Mouse (Mus musculus): ENCODE results near the gene Nt5c2. TPM values are rescaled to one million over a fixed set of nuclear protein-coding genes. Genes with fewer than 3 reads are reported as not detected.

Gene Nt5c2
- polyA plus RNA-seq, 1 experiment from 2014 or later = 142 TPM

- no peaks in the 10 kb centered on the region for H3K36me3 ChIP-seq (ENCODE audit: control insufficient read depth, insufficient read depth)
- peak overlapping the region; percentile 37 for H3K27ac ChIP-seq (ENCODE audit: low read length)
- H3K4me2 ChIP-seq (ENCODE audit: low read depth, low read length) = peak overlapping the region; percentile 11
- H3K4me3 ChIP-seq (ENCODE audit: low read length) = no peak overlapping the region
- H3K9ac ChIP-seq (ENCODE audit: low read length) = no peak overlapping the region
- H3K27me3 ChIP-seq (ENCODE audit: control insufficient read depth, insufficient read depth, low read length) = no peaks in the 10 kb centered on the region
- 38% methylated on average over 14 of the region's 14 CpGs for WGBS
- H3K4me1 ChIP-seq (ENCODE audit: control insufficient read depth, insufficient read depth, low read length) = peaks cover 20% of the 10 kb centered on the region
- ATAC-seq (replicated peaks; ENCODE audit: extremely low read depth, insufficient read depth, low FRiP score) = 0 out of 2 replicates have a peak, but pooled peaks have one; percentile 30
- H3K9me3 ChIP-seq (replicated peaks; ENCODE audit: control insufficient read depth, low read length) = no peaks in the 10 kb centered on the region
Observed at GRCm38 (mm10) chr19:46848381-46849268, 166.3 kb downstream of the Nt5c2 start.

GRCm38 (mm10) chr19:46846459-46846858 lies 168.5 kb downstream of the Nt5c2 start:
- no peak overlapping the region for H3K27ac ChIP-seq (ENCODE audit: low read length)
- WGBS = 47% methylated on average over 5 of the region's 5 CpGs
- H3K9me3 ChIP-seq (replicated peaks; ENCODE audit: control insufficient read depth, low read length) = no peaks in the 10 kb centered on the region
- H3K4me1 ChIP-seq (ENCODE audit: control insufficient read depth, insufficient read depth, low read length) = peaks cover 24% of the 10 kb centered on the region
- ATAC-seq (replicated peaks; ENCODE audit: extremely low read depth, insufficient read depth, low FRiP score) = no peak
- no peak overlapping the region for H3K4me2 ChIP-seq (ENCODE audit: low read depth, low read length)
- H3K9ac ChIP-seq (ENCODE audit: low read length) = no peak overlapping the region
- H3K4me3 ChIP-seq (ENCODE audit: low read length) = no peak overlapping the region
- H3K27me3 ChIP-seq (ENCODE audit: control insufficient read depth, insufficient read depth, low read length) = no peaks in the 10 kb centered on the region
- no peaks in the 10 kb centered on the region for H3K36me3 ChIP-seq (ENCODE audit: control insufficient read depth, insufficient read depth)

GRCm38 (mm10) chr19:46846056-46846455 lies 168.9 kb downstream of the Nt5c2 start:
- no peak for ATAC-seq (replicated peaks; ENCODE audit: extremely low read depth, insufficient read depth, low FRiP score)
- Histone ChIP-seq H3K27ac (ENCODE audit: low read length) (no peak overlapping the region), H3K9ac (ENCODE audit: low read length) (no peak overlapping the region), H3K4me1 (ENCODE audit: control insufficient read depth, insufficient read depth, low read length) (peaks cover 24% of the 10 kb centered on the region), H3K36me3 (ENCODE audit: control insufficient read depth, insufficient read depth) (no peaks in the 10 kb centered on the region), H3K4me3 (ENCODE audit: low read length) (no peak overlapping the region), H3K27me3 (ENCODE audit: control insufficient read depth, insufficient read depth, low read length) (no peaks in the 10 kb centered on the region), H3K4me2 (ENCODE audit: low read depth, low read length) (no peak overlapping the region), H3K9me3 (replicated peaks; ENCODE audit: control insufficient read depth, low read length) (no peaks in the 10 kb centered on the region)
- 82% methylated on average over 7 of the region's 7 CpGs for WGBS

GRCm38 (mm10) chr19:46843030-46843429 lies 171.9 kb downstream of the Nt5c2 start:
- H3K27me3 ChIP-seq (ENCODE audit: control insufficient read depth, insufficient read depth, low read length) = no peaks in the 10 kb centered on the region
- 18% methylated on average over 2 of the region's 2 CpGs for WGBS
- H3K27ac ChIP-seq (ENCODE audit: low read length) = no peak overlapping the region
- H3K9ac ChIP-seq (ENCODE audit: low read length) = no peak overlapping the region
- no peak overlapping the region for H3K4me3 ChIP-seq (ENCODE audit: low read length)
- H3K4me2 ChIP-seq (ENCODE audit: low read depth, low read length) = no peak overlapping the region
- no peak for ATAC-seq (replicated peaks; ENCODE audit: extremely low read depth, insufficient read depth, low FRiP score)
- no peaks in the 10 kb centered on the region for H3K9me3 ChIP-seq (replicated peaks; ENCODE audit: control insufficient read depth, low read length)
- H3K36me3 ChIP-seq (ENCODE audit: control insufficient read depth, insufficient read depth) = no peaks in the 10 kb centered on the region
- peaks cover 12% of the 10 kb centered on the region for H3K4me1 ChIP-seq (ENCODE audit: control insufficient read depth, insufficient read depth, low read length)

GRCm38 (mm10) chr19:46841016-46841415 lies 173.9 kb downstream of the Nt5c2 start:
- no peak overlapping the region for H3K9ac ChIP-seq (ENCODE audit: low read length)
- no peak for ATAC-seq (replicated peaks; ENCODE audit: extremely low read depth, insufficient read depth, low FRiP score)
- H3K27me3 ChIP-seq (ENCODE audit: control insufficient read depth, insufficient read depth, low read length) = no peaks in the 10 kb centered on the region
- WGBS = 80% methylated on average over 4 of the region's 4 CpGs
- no peaks in the 10 kb centered on the region for H3K36me3 ChIP-seq (ENCODE audit: control insufficient read depth, insufficient read depth)
- H3K27ac ChIP-seq (ENCODE audit: low read length) = no peak overlapping the region
- H3K4me3 ChIP-seq (ENCODE audit: low read length) = no peak overlapping the region
- H3K4me1 ChIP-seq (ENCODE audit: control insufficient read depth, insufficient read depth, low read length) = peaks cover 8% of the 10 kb centered on the region
- H3K9me3 ChIP-seq (replicated peaks; ENCODE audit: control insufficient read depth, low read length) = no peaks in the 10 kb centered on the region
- no peak overlapping the region for H3K4me2 ChIP-seq (ENCODE audit: low read depth, low read length)

- H3K36me3 ChIP-seq (ENCODE audit: control insufficient read depth, insufficient read depth) = no peaks in the 10 kb centered on the region
- ATAC-seq (replicated peaks; ENCODE audit: extremely low read depth, insufficient read depth, low FRiP score) = no peak
- H3K27me3 ChIP-seq (ENCODE audit: control insufficient read depth, insufficient read depth, low read length) = no peaks in the 10 kb centered on the region
- no peak overlapping the region for H3K27ac ChIP-seq (ENCODE audit: low read length)
- H3K4me1 ChIP-seq (ENCODE audit: control insufficient read depth, insufficient read depth, low read length) = no peaks in the 10 kb centered on the region
- H3K9ac ChIP-seq (ENCODE audit: low read length) = no peak overlapping the region
- no peak overlapping the region for H3K4me2 ChIP-seq (ENCODE audit: low read depth, low read length)
- H3K9me3 ChIP-seq (replicated peaks; ENCODE audit: control insufficient read depth, low read length) = no peaks in the 10 kb centered on the region
- 79% methylated on average over 11 of the region's 11 CpGs for WGBS
- no peak overlapping the region for H3K4me3 ChIP-seq (ENCODE audit: low read length)
Observed at GRCm38 (mm10) chr19:46837290-46838079, 177.5 kb downstream of the Nt5c2 start.

GRCm38 (mm10) chr19:46836085-46836484 lies 178.9 kb downstream of the Nt5c2 start:
- Histone ChIP-seq H3K36me3 (ENCODE audit: control insufficient read depth, insufficient read depth) (no peaks in the 10 kb centered on the region), H3K27ac (ENCODE audit: low read length) (no peak overlapping the region), H3K9me3 (replicated peaks; ENCODE audit: control insufficient read depth, low read length) (no peaks in the 10 kb centered on the region), H3K4me1 (ENCODE audit: control insufficient read depth, insufficient read depth, low read length) (0 out of 2 replicates have a peak, but pooled peaks cover 3% of the 10 kb centered on the region), H3K9ac (ENCODE audit: low read length) (no peak overlapping the region), H3K4me3 (ENCODE audit: low read length) (no peak overlapping the region), H3K4me2 (ENCODE audit: low read depth, low read length) (no peak overlapping the region), H3K27me3 (ENCODE audit: control insufficient read depth, insufficient read depth, low read length) (no peaks in the 10 kb centered on the region)
- 88% methylated on average over 3 of the region's 3 CpGs for WGBS
- ATAC-seq (replicated peaks; ENCODE audit: extremely low read depth, insufficient read depth, low FRiP score) = no peak

- H3K27me3 ChIP-seq (ENCODE audit: control insufficient read depth, insufficient read depth, low read length) = no peaks in the 10 kb centered on the region
- H3K36me3 ChIP-seq (ENCODE audit: control insufficient read depth, insufficient read depth) = no peaks in the 10 kb centered on the region
- no peak overlapping the region for H3K4me2 ChIP-seq (ENCODE audit: low read depth, low read length)
- WGBS = 50% methylated on average over 4 of the region's 4 CpGs
- no peak overlapping the region for H3K9ac ChIP-seq (ENCODE audit: low read length)
- H3K27ac ChIP-seq (ENCODE audit: low read length) = no peak overlapping the region
- H3K4me1 ChIP-seq (ENCODE audit: control insufficient read depth, insufficient read depth, low read length) = 0 out of 2 replicates have a peak, but pooled peaks cover 3% of the 10 kb centered on the region
- ATAC-seq (replicated peaks; ENCODE audit: extremely low read depth, insufficient read depth, low FRiP score) = no peak
- H3K4me3 ChIP-seq (ENCODE audit: low read length) = no peak overlapping the region
- H3K9me3 ChIP-seq (replicated peaks; ENCODE audit: control insufficient read depth, low read length) = no peaks in the 10 kb centered on the region
Observed at GRCm38 (mm10) chr19:46835339-46835738, 179.6 kb downstream of the Nt5c2 start.

GRCm38 (mm10) chr19:46834301-46834700 lies 180.7 kb downstream of the Nt5c2 start:
- Histone ChIP-seq H3K9me3 (replicated peaks; ENCODE audit: control insufficient read depth, low read length) (no peaks in the 10 kb centered on the region), H3K9ac (ENCODE audit: low read length) (no peak overlapping the region), H3K36me3 (ENCODE audit: control insufficient read depth, insufficient read depth) (no peaks in the 10 kb centered on the region), H3K27me3 (ENCODE audit: control insufficient read depth, insufficient read depth, low read length) (no peaks in the 10 kb centered on the region), H3K4me3 (ENCODE audit: low read length) (no peak overlapping the region), H3K4me2 (ENCODE audit: low read depth, low read length) (no peak overlapping the region), H3K4me1 (ENCODE audit: control insufficient read depth, insufficient read depth, low read length) (0 out of 2 replicates have a peak, but pooled peaks cover 3% of the 10 kb centered on the region), H3K27ac (ENCODE audit: low read length) (no peak overlapping the region)
- WGBS = 74% methylated on average over 5 of the region's 5 CpGs
- ATAC-seq (replicated peaks; ENCODE audit: extremely low read depth, insufficient read depth, low FRiP score) = no peak
